Mouse (Mus musculus): ENCODE data around the gene Lmo4.

Lmo4 gene

DNA sequence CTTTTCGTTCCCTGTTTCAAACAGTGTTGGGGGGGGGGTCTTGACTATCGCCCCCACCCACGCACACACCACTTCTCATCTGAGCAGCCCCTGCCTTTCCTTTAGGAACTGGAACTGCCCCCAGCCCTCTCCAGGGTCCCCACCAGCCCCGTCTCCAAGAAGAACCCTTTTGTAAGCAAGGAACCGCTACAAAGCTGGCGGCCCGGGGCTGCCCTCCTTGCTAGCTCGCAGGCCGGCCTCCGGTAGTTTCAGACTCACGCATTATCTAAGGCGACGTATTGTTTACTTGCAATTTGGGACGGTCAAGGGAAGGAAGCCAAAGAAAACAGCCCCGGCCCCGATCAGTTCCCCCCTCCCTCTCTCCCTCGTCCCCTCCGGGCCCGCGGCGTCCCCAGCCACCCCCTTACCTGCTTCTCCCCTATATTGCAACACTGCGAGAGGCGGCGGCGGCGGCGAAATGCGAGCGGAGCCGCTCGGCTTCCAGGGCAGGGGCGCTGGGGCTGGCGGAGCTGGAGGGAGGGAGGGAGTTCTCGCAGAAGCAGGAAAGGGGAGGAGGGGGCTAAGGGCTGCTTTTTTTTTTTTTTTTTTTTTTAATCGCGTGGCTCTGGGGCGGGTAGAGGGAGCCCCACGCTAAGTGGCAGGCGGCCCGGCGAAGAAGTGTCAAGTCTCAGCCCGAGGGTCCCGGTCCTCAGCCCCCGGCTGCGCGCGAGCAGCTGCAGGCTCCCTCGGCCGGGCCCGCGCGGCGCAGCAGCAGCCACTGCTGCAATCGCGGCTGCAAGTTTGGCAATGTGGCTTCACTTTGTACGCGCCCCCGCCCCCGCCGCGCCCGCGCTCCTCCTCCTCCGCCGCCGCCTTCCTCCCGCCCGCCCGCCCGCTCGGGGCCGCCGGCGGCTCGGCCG is at the start of gene Lmo4:
TSS of gene Lmo4 (minus strand) at position 808 of the 899 bp plus-strand sequence.
- no peak for DNase-seq (ENCODE audit: low read depth)

- DNase-seq (ENCODE audit: low read depth) = no peak
Measured at GRCm38 (mm10) chr3:144254281-144254680, 49.3 kb upstream of the Lmo4 start.

DNA sequence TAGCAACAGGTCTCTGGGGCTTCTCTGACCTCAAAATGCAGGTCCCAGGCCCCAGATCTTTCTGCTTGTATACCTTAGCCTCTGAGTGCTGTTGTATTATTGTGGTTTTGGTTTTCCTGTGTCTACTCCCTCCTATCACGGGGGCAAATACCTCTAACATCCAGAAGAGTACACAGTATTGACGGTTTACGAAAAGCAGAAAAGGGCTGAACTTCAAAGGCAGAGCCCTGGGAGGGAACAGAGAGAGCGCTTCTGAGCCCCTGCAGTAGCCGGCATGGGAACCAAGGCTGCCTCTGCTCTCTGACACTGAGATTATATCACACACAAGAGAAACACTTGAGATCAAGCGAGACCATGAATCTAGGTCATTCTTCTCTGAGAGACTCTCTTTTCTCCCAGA is 48.0 kb upstream of the Lmo4 start:
- no peak for DNase-seq (ENCODE audit: low read depth)

DNA sequence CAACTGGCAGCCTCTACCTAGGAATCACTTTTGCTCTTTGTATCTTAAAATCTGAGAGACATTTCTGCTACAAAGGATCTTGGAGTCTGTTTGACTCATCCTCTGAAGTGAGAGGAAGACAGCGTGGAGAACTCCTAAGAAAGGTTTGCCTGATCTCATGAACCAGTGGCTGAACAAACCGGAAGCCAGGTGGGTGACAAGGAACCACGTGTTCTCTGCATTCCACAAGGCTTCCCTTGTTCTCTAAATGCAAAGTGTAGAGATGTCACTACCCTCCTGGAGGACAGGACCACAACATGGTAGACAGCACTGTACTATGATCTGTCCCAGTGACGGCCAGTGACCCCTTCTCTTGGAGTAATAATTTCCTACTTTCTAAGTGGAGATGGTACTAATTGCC is 47.1 kb upstream of the Lmo4 start:
- no peak for DNase-seq (ENCODE audit: low read depth)

GRCm38 (mm10) chr3:144242025-144242673 is 37.1 kb upstream of the Lmo4 start:
- DNase-seq (ENCODE audit: low read depth) = no peak

DNA sequence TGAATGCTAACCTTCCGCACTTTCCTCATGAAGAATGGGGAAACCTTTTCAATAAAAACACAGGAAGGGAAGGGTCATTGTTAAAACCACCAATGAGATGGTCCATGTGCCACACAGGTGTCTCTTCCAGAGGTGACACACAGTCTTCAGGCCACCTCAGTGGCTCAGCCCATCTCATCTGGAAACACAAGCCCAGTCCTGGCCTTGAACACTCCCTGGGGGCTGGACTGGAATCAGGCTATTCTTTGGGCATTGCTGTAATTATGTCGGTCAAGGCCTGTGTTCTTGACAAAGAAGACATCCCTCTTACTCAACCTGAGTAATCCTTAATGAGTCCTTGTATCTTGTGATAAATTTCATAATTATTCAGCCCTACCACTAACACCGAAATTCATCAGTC is 36.1 kb upstream of the Lmo4 start:
- DNase-seq (ENCODE audit: low read depth) = no peak

- DNase-seq (ENCODE audit: low read depth) = no peak
Measured at GRCm38 (mm10) chr3:144238482-144238881, 33.5 kb upstream of the Lmo4 start.

- DNase-seq (ENCODE audit: low read depth) = no peak
Measured at GRCm38 (mm10) chr3:144232347-144233008, 27.5 kb upstream of the Lmo4 start.

DNA sequence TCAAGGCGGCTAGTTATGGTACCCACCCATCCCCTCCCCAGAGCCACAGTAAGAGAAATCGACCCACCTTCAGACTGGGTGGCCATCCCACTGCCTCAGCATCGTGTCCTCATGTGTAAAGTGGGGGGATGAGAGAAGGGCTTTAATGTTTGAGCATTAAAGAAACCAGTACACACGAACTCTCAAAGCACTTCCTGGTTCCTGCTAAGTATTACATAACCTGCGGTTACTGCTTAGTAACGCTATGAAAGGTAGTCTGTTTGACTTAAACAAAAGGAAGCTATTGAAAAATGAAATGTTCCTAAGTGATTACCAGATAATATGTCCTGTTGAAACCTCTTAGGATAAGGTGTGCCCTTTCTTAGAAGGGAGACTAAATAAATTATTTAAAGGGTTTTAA is 26.9 kb upstream of the Lmo4 start:
- no peak for DNase-seq (ENCODE audit: low read depth)

DNA sequence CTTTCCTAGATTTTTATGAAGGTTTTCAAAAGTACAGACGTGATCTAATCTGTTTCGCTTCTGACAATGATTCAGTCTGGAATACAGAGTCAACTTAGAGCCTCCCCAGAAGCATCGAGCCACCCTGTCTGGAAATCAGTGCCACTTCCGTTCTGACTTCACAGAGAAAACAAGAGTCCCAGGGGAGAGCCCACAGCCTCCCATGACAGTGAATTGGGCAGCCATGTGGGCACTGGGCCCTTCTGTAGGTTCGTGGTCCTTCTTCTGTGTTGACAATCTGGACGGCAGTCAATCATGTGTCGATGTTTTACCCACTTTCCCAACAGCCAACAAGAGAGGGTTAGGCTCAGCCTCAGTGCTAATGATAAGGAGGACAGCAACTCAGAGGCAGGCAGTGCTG is 26.4 kb upstream of the Lmo4 start:
- no peak for DNase-seq (ENCODE audit: low read depth)

DNA sequence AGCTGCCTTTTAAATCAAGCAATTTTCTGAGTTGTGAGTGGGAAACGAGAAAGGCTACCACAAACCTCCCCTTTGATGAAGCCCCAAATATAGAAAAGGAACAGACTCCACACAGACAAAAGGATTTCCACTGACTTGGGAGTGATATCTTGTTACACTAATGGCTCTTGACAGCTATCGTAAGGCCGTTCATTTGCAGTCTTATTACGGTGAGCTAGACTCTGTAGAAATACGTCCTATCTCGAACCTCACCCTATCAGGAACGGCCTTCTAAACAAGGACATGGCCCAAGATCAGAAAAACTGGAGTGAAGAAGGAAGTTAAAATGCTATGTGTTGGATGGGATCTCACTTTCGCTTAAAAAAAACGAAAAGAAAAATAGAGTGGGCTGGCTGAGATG is 25.0 kb upstream of the Lmo4 start:
- DNase-seq (ENCODE audit: low read depth) = no peak

GRCm38 (mm10) chr3:144229312-144229711 is 24.3 kb upstream of the Lmo4 start:
- DNase-seq (ENCODE audit: low read depth) = no peak

- no peak for DNase-seq (ENCODE audit: low read depth)
Measured at GRCm38 (mm10) chr3:144225456-144226240, 20.6 kb upstream of the Lmo4 start.

DNA sequence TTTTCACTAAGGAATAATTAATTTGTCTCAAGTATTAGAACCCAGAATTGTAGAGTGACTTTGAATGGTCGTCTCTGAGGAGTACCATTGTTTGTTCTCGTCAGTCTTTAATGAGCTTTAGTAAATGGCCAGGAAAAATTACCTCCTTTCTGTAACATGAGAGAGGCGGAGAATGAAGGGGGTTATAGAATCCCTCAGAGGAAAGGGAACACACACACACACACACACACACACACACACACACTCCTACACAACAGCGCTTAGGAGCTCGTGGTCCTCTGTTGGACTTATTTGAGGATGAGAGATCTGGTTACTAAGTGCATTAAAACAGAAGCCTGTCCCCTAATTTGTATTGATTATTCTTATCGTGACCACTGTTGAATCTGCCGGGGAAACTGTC is 19.6 kb upstream of the Lmo4 start:
- no peak for DNase-seq (ENCODE audit: low read depth)

- DNase-seq (ENCODE audit: low read depth) = no peak
Measured at GRCm38 (mm10) chr3:144223377-144224105, 18.5 kb upstream of the Lmo4 start.

DNA sequence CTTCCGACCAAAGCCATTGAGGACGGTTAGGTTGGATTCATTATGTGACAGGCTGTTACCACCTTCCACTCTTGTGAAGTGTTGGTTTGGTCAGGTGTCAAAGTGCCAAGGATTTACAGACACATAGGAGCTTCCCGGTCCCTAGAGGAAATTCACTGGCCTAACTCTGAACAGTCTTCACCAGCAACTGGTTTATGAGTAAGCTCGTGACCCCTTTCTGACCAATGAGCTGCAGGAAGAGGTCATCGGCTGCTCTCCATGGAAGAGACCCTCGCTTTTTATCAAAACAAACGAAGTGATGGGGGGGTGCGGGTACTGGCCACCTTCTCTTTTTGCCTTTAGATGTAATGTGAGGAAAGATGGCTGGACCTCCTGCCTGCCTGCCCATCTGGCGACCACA is 17.4 kb upstream of the Lmo4 start:
- no peak for DNase-seq (ENCODE audit: low read depth)

DNA sequence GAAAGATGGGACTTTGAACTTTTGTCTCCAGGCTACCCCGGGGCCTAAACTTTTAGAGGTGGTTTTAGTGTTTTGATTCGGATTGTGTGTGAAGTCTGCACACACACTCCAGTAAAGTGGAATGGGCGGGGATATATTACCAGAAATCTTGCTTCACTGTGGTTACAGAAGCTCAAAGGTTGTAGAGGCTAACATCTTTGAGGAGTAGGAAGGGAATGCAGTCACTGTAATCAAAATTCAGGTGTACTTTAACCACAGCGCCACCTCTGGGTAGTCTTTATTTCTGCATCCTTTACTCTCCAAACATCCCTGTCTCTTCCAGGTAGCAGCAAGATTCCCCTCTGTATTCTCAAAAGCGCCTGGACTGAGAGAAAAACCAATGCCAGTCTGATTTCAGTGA is 2.5 kb upstream of the Lmo4 start:
- DNase-seq (ENCODE audit: low read depth) = no peak

DNA sequence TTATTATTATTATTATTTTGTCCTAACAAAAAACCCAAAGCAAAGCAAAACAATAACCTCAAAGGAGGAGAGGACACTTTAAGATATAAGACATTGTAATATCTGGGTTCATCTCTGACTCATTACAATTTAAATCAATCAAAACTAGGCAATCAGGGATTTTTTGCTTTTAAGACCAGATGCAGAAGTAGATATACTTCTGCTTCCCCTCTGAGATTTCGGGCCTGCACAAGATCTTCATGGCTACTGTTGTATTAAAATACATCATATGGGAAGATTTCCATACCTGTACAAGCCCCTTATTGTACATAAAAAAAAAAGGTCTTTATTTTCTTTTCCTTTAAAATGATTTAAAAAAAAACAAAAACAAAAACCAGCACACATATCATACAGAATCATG is 1.9 kb upstream of the Lmo4 start:
- no peak for DNase-seq (ENCODE audit: low read depth)

DNA sequence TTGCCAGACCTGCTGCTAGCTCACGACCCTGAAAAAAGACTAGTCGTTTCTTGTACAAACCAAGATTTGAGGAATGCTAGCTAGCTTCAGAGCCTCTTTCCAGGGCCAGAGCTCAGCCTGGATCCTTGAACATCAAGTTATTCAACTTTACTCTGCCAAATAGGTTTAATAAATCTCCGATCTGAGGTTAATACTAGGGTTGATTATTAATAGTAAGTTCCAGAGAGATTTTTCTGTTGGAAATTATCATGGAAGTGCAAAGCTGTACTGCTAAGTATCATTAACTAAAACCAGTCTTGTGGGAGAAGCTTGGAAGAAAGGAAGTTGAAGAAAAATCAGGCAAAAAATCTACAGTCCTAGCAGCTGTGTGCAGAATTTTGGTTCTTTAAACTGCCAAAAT is 1.2 kb upstream of the Lmo4 start:
- DNase-seq (ENCODE audit: low read depth) = no peak

DNA sequence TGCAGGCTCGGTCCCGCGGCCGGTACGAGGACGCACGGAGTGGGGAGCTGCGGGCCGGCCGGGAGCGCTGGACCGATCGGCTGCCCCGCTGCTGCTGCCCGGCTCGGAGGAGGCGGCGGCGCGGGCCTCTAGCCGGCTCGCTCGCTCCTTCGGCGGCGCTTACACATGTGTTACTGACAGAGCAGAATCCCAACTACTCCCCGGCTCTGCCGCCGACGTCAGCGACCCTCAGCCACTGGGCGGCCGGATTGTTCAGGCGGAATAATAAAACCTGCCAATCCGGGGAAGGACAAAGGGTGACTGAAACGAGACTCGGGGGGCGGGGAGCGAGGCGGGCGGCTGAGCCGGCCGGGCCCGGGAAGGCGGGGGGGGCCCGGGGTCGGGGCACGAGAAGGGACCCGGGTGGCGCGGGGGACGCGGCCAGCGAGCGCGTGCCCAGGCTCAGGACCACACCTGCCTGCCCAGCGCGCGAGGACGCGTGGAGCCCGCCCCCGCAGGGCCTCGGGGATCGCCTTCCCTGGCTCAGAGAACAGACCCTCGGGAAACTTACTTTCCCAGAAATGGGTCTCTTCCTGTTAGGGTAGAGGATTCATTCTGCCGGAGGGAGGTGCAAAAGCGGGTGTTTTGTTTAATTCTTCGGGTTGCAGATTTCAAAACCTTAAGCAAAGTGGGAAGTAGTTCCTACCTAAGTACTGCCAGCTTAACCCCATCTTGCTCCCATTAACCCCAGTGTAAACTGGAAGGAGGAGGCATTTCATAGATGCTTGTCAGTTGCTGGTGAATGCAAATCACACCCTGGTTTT is 532 bp upstream of the Lmo4 start:
- DNase-seq (ENCODE audit: low read depth) = peak; percentile 84

DNA sequence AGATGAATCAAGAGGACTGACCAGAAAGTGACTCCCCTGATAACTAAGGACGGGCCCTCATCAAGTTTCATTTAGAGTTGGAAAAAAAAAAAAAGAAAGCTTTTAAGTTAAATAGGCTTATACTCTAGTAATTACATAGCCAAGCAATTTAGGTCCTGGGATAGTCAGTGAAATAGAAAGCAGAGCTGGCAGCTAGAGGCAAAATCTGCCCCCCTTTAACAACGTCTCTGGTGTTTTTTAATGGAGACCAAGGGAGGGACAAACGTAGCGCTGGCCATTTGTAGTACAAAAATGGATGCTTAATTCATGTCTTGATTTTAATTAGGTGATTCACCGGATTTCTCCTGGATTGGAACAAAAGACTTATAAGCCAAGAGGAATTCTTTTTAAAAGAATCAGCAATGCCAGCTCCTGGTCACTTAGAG is 1.0 kb downstream of the Lmo4 start:
- DNase-seq (ENCODE audit: low read depth) = no peak

Measured in fibroblast of lung, adult 2 months (primary cell).